Mouse (Mus musculus): Measurements from ENCODE around the gene Atad1.

GRCm38 (mm10) chr19:32713471-32713870 is 26.1 kb downstream of the Atad1 start:
- TF ChIP-seq POLR2A (IDR thresholded peaks at IDR 0.05; ENCODE audit: low read depth, low read length) (no peak), CTCF (conservative IDR thresholded peaks at IDR 0.05; ENCODE audit: insufficient read depth, insufficient read length, low read depth, low read length) (no peak)

All from kidney, adult 2 months (tissue).